Mouse (Mus musculus) liver, embryonic 16.5 days (tissue): Measurements from ENCODE around the gene Rad18. TPM values are rescaled to one million over a fixed set of nuclear protein-coding genes. Genes with fewer than 3 reads are reported as not detected.

Experiments
- ATAC-seq: fragments of 200-750 bp; cut with Nextera tagmentation; 2 replicates; pipeline ENCODE4 v1.8.0; 2017; ENCODE audit warnings: low read depth, mild to moderate bottlenecking, moderate number of reproducible peaks, moderate library complexity
- H3K27ac ChIP-seq: fragments of 300-500 bp; sonication (generic); 2 replicates; pipeline ENCODE4 v1.5.1; 2014; ENCODE audit warnings: mild to moderate bottlenecking, low read length
- H3K27me3 ChIP-seq: fragments of 300-500 bp; sonication (generic); 2 replicates; pipeline ENCODE4 v1.6.1; 2014; ENCODE audit warnings: low read depth, low read length, mixed read lengths; ENCODE audit not compliant: control insufficient read depth, insufficient read depth
- H3K36me3 ChIP-seq: fragments of 300-500 bp; sonication (generic); 2 replicates; pipeline ENCODE4 v1.6.1; 2014; ENCODE audit warnings: mild to moderate bottlenecking; ENCODE audit not compliant: control insufficient read depth, insufficient read depth
- H3K4me1 ChIP-seq: fragments of 300-500 bp; sonication (generic); 2 replicates; pipeline ENCODE4 v1.6.1; 2014; ENCODE audit warnings: low read depth, low read length, mixed read lengths; ENCODE audit not compliant: control insufficient read depth
- H3K4me2 ChIP-seq: fragments of 300-500 bp; sonication (generic); 2 replicates; pipeline ENCODE4 v1.6.1; 2014; ENCODE audit warnings: low read depth, low read length, mixed read lengths
- H3K4me3 ChIP-seq: fragments of 300-500 bp; sonication (generic); 2 replicates; pipeline ENCODE4 v1.5.1; 2014; ENCODE audit warnings: low read depth, mild to moderate bottlenecking, low read length
- H3K9ac ChIP-seq: fragments of 300-500 bp; sonication (generic); 2 replicates; pipeline ENCODE4 v1.6.1; 2014; ENCODE audit warnings: low read depth, low read length
- H3K9me3 ChIP-seq: fragments of 300-500 bp; sonication (generic); replicated peaks from 2 replicates; pipeline ENCODE4 v1.6.1; 2016; ENCODE audit warnings: low read length; ENCODE audit not compliant: control insufficient read depth
- WGBS: fragments of 180-500 bp; shearing (Covaris S2); extraction: QIAGEN DNeasy Blood & Tissue Kit; methylation state at CpG from one replicate; pipeline ENCODE4 v1.1.7; 2014; ENCODE audit not compliant: insufficient replicate concordance; 5-methylcytosine and 5-hydroxymethylcytosine counted together
- polyA plus RNA-seq: library from polyadenylated mRNA; unstranded; fragments of >200 nt; fragmentation: Nextera tagmentation; extraction: Ambion mirVana; gene quantifications from 2 replicates; pipeline ENCODE4 v1.2.1, GENCODE M21; 2015

Rad18 gene
- polyA plus RNA-seq, 1 experiment from 2014 or later, result 22.6 TPM

DNA sequence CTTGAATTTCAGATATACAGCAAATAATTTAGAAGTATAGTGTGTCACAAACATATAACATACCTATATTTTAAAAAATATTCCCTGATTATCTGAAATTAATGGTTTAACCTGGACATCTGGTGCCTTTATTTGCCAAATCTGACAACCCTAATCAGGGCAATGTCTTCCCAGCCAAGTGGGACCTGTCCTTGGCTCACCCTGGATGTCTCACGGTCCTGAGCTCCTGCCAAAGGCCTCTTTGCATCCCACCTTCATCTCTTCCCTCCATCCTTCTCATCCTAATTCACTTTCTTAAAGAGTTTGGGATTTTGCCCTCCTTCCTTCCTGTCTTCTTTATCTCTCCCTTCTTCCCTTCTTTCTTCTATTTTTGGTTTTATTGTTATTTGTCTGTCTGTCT lies 2.6 kb upstream of the Rad18 start:
- 38% methylated on average over 1 of the region's 1 CpGs for WGBS
- H3K27ac ChIP-seq, result no peak overlapping the region
- no peak overlapping the region for H3K9ac ChIP-seq
- no peak overlapping the region for H3K4me3 ChIP-seq
- no peak overlapping the region for H3K4me2 ChIP-seq
- H3K36me3 ChIP-seq, result no peaks in the 10 kb centered on the region
- no peaks in the 10 kb centered on the region; the same call in 1 of the 2 replicates for H3K27me3 ChIP-seq
- ATAC-seq, result no peak
- H3K9me3 ChIP-seq, result no peaks in the 10 kb centered on the region
- peaks cover 15% of the 10 kb centered on the region for H3K4me1 ChIP-seq

DNA sequence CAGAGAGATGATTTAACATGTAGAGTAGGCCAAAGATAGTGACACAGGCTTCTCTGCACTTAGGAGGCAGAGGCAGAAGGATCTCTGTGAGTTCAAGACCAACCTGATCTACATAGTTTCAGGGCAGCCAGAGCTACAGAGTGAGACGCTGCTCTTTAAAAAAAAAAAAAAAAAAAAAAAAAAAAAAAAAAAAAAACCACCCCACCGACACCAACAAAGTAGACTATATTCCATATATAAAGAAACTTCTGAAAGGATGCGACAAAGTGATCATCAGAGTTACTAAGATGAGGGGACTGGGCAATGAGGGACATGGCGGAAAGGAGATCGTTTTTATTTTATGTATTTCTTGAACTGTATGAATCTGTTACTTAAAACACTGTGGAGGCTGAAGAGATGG lies 2.0 kb downstream of the Rad18 start:
- Histone ChIP-seq H3K27me3 (no peaks in the 10 kb centered on the region; the same call in 1 of the 2 replicates), H3K9ac (no peak overlapping the region), H3K9me3 (no peaks in the 10 kb centered on the region), H3K4me2 (no peak overlapping the region), H3K36me3 (peaks cover 8% of the 10 kb centered on the region), H3K4me3 (no peak overlapping the region), H3K4me1 (peaks cover 15% of the 10 kb centered on the region), H3K27ac (no peak overlapping the region)
- 91% methylated on average over 5 of the region's 5 CpGs for WGBS
- no peak for ATAC-seq

DNA sequence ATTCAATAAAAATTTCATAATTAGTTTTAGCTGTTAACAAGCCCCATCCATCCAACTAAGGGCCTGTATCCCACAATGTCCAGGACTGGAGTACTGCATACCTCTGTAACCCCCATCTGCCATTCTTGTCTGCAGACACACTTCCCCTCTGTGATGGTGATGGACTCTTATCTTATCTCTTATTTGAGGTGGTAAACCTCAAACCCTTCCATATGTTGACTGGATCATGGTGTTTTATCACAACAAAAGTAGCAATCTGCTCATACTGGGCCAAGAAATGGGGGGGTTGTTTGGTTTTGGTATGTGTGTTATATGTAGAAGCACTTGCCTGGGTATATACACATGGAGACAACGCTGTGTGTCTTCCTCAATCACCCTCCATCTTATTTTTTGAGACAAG lies 5.0 kb downstream of the Rad18 start:
- H3K4me3 ChIP-seq, result no peak overlapping the region
- WGBS, result 75% methylated on average over 1 of the region's 1 CpGs
- no peak overlapping the region for H3K9ac ChIP-seq
- H3K4me2 ChIP-seq, result no peak overlapping the region
- H3K9me3 ChIP-seq, result no peaks in the 10 kb centered on the region
- no peaks in the 10 kb centered on the region for H3K27me3 ChIP-seq
- ATAC-seq, result no peak
- H3K27ac ChIP-seq, result no peak overlapping the region
- peaks cover 8% of the 10 kb centered on the region for H3K36me3 ChIP-seq
- peaks cover 9% of the 10 kb centered on the region; the same call in 1 of the 2 replicates for H3K4me1 ChIP-seq

DNA sequence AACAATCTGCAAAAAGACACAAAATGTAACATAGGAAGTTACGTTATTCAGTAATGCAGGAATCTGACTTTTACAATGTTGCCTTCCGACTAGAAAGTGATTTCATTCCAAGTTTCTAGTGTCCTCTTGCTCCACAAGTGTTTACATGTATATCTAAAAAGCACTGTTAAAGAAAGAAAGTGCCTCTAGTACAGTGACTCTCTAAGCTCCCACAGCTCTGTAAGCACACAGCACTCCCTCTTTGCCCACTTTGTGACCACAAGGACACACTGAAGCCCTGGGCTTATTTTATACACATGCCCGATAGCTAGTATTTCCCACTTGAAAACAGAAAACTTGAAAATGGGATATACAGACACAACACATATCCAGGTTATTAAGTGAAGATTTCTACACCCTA lies 8.5 kb downstream of the Rad18 start:
- Histone ChIP-seq H3K9me3 (no peaks in the 10 kb centered on the region), H3K4me3 (no peak overlapping the region), H3K9ac (no peak overlapping the region), H3K27ac (no peak overlapping the region), H3K36me3 (peaks cover 8% of the 10 kb centered on the region), H3K4me1 (peaks cover 6% of the 10 kb centered on the region; the same call in 1 of the 2 replicates), H3K27me3 (no peaks in the 10 kb centered on the region), H3K4me2 (no peak overlapping the region)
- ATAC-seq, result no peak
- 90% methylated on average over 3 of the region's 3 CpGs for WGBS

DNA sequence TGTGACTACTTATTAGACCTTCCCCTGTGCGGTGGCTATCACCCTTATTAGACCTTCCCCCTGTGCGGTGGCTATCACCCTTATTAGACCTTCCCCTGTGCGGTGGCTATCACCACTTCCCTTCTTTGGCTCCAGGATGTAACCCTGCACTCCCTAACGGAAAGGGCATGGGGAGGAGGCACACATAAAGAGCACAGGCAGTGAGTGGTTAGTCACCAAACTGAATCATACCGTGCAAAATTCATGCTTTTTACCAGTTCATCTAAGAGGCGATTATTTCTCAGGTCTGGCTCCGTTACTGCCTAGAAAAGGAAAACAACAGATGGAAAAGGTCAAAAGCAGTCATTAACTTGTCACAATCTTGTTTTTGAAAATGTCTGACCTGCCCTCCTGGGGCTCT lies 10.0 kb downstream of the Rad18 start:
- Histone ChIP-seq H3K9me3 (no peaks in the 10 kb centered on the region), H3K36me3 (no peaks in the 10 kb centered on the region; the same call in 1 of the 2 replicates), H3K4me3 (no peak overlapping the region), H3K4me1 (peaks cover 6% of the 10 kb centered on the region; the same call in 1 of the 2 replicates), H3K9ac (no peak overlapping the region), H3K27me3 (no peaks in the 10 kb centered on the region), H3K27ac (no peak overlapping the region), H3K4me2 (no peak overlapping the region)
- 40% methylated on average over 7 of the region's 7 CpGs for WGBS
- no peak for ATAC-seq

DNA sequence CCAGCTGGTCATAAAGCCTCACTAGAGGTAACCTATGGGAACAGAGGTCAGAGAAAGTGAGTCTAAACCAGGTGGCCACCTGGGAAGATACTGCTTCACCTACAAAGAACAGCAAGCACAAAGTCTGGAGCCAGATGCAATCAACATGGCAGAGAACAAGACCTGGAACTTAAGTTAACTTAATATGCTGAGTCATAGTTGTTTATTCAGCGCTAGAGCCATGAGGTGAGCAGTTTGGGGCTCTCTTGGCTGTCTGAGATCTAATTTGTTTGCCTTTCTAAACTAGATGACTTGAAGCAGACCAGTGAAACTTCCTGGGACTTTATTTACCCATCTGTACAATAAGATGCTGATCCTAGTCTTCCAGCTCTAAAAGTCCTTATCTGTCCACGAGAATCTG lies 12.4 kb downstream of the Rad18 start:
- Histone ChIP-seq H3K4me1 (peaks cover 6% of the 10 kb centered on the region; the same call in 1 of the 2 replicates), H3K4me3 (no peak overlapping the region), H3K27ac (peak overlapping the region; percentile 36), H3K9ac (no peak overlapping the region), H3K36me3 (peaks cover 3% of the 10 kb centered on the region; the same call in 1 of the 2 replicates), H3K27me3 (no peaks in the 10 kb centered on the region), H3K4me2 (no peak overlapping the region), H3K9me3 (no peaks in the 10 kb centered on the region)
- ATAC-seq, result peak; percentile 93
- WGBS, result 72% methylated on average over 2 of the region's 2 CpGs

DNA sequence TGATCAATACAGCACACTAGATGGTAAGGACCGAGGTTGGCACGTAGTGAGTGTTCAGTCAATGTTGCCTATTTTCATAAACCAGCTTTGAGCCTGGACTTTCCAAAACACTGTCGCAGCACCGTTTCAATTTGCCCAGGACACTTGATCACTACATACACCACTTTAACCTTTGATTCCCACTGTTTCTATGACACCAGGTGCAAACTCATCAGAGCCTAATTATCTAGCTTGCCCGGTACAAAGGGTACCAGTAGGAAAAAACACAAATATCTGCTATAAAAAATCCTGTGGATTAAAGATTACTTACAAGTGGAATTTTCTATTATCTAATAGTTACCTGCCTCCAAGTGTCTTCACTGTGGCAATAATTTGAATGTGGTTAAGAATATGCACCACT lies 64.4 kb downstream of the Rad18 start:
- no peaks in the 10 kb centered on the region for H3K9me3 ChIP-seq
- peaks cover 3% of the 10 kb centered on the region; the same call in 1 of the 2 replicates for H3K36me3 ChIP-seq
- H3K4me3 ChIP-seq, result no peak overlapping the region
- no peak overlapping the region for H3K27ac ChIP-seq
- no peak overlapping the region for H3K4me2 ChIP-seq
- no peaks in the 10 kb centered on the region for H3K4me1 ChIP-seq
- WGBS, result 89% methylated on average over 5 of the region's 5 CpGs
- no peak overlapping the region for H3K9ac ChIP-seq
- H3K27me3 ChIP-seq, result no peaks in the 10 kb centered on the region
- no peak for ATAC-seq

DNA sequence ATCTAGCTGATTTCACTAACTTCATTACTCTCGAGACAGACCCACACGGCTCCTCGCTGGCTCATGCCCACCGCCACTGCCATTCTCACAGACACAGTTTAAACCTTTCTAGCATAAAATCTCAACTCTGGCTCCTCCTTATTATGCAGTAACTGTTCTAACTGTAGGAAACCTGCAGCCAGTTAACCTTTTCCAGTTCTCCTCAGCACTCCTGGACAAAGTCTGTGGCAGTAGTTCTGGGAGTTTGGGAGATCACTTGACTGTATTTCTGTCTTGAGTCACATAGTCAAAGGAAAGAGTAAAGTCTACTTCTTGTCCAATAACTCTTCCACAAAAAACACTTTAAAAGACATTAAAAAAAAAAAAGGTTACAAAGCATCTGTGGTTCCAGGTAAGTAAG lies 66.2 kb downstream of the Rad18 start:
- peaks cover 3% of the 10 kb centered on the region; the same call in 1 of the 2 replicates for H3K36me3 ChIP-seq
- no peaks in the 10 kb centered on the region for H3K4me1 ChIP-seq
- no peak overlapping the region for H3K4me3 ChIP-seq
- H3K4me2 ChIP-seq, result no peak overlapping the region
- H3K27ac ChIP-seq, result no peak overlapping the region
- no peak overlapping the region for H3K9ac ChIP-seq
- no peaks in the 10 kb centered on the region for H3K27me3 ChIP-seq
- H3K9me3 ChIP-seq, result no peaks in the 10 kb centered on the region
- 86% methylated on average over 4 of the region's 4 CpGs for WGBS
- no peak for ATAC-seq

DNA sequence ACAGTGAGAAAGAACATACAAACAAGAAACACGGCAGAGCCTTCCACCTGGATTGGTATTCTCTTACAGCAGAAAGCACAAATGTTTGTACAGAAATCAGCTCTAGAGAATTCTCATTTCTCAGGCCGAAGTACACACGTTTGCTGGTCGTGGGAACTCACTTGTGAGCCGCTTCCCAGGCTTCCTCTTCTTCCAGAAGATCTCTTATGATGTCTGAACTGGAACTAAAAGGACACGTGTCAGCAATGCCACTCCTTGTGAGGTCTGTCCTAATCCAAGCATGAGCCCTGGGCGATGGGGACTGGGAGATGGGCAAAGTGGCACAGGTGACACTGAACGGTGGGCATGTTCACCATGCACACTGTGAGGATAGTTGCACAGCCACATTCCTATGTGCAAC lies 68.2 kb downstream of the Rad18 start:
- Histone ChIP-seq H3K27ac (no peak overlapping the region), H3K27me3 (no peaks in the 10 kb centered on the region), H3K9me3 (no peaks in the 10 kb centered on the region), H3K4me2 (no peak overlapping the region), H3K9ac (no peak overlapping the region), H3K4me1 (no peaks in the 10 kb centered on the region), H3K4me3 (no peak overlapping the region), H3K36me3 (peaks cover 3% of the 10 kb centered on the region; the same call in 1 of the 2 replicates)
- no peak for ATAC-seq
- 87% methylated on average over 8 of the region's 8 CpGs for WGBS
